Mouse (Mus musculus) activated CD4-positive, CD25-positive, alpha-beta regulatory T cell, adult 4 months (primary cell): ENCODE results near the gene C730034F03Rik. TPM values are rescaled to one million over a fixed set of nuclear protein-coding genes. Genes with fewer than 3 reads are reported as not detected.

Experiments
- ATAC-seq: one replicate; pipeline ENCODE4 v1.8.0; 2017
- polyA plus RNA-seq, 2 experiments: library from polyadenylated mRNA; unstranded; fragments of 100-300 nt; shearing (Covaris generic); gene quantifications; one replicate each; pipeline ENCODE4 v1.2.1; 2017

C730034F03Rik gene
- polyA plus RNA-seq, 2 experiments from 2014 or later = 4.1 to 5.8 TPM

DNA sequence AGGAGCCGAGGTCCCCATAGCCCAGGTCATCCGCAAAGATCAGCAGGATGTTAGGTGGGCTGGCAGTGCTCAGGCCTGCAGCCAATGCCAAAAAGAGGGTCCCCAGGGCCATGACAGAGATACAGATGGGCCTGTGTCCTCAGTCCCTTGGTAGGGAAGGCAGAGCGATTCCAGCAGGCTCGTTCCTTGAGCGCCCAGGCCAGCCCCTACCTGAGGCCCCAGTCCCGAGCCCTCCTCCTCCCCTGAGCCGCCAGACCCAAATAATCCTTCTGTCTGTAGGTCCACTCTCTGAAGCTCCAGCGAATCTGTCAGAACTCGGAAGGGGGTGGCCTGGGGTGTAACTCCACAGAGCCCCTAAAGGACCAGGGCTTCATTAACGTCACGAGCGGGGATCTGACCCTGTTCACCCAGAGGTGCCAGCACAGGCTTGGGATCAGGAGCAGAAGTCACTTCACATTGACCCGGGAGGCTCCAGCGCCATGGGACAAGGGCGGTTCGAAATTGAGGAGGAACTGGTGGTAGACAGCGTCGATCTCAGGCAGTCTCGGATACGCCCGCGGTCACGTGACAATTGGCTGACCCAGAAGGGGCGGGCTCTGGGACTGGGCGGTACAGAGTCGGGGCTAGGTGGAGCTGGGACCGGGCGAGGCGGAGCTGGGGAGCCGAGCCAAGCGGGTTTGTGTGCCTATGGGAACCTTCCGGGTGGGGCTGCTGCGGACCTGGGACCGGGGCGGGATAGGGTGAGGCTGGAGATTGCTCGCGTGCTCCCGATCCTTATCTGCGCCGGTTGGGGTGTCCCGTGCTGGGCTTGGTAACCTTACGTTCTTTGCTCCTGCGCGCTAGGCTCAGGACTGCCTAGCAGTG, 46.5 kb downstream of the C730034F03Rik start:
- ATAC-seq = peak; percentile 99

- ATAC-seq = peak; percentile 36
Measured at GRCm38 (mm10) chr15:89476475-89476815, 47.1 kb downstream of the C730034F03Rik start.

- ATAC-seq = no peak
Measured at GRCm38 (mm10) chr15:89477091-89477491, 47.7 kb downstream of the C730034F03Rik start, which contains the start of gene Arsa. Gene Arsa, minus strand, starts transcription at chr15:89477425.

- no peak for ATAC-seq
Measured at GRCm38 (mm10) chr15:89477806-89478205, 48.4 kb downstream of the C730034F03Rik start.

GRCm38 (mm10) chr15:89478622-89479021, 49.2 kb downstream of the C730034F03Rik start:
- ATAC-seq = no peak

Other genes starting within 250 kb of the C730034F03Rik start
- 1 to 10 TPM; 1.0 to 2.1 TPM for gene Plxnb2, start 248.8 kb upstream of the C730034F03Rik start, polyA plus RNA-seq
- 1 to 10 TPM; 7.7 to 8.4 TPM for gene Dennd6b, start 233.1 kb upstream of the C730034F03Rik start, polyA plus RNA-seq
- gene Ppp6r2, start 218.0 kb upstream of the C730034F03Rik start, polyA plus RNA-seq = 10 to 100 TPM; 20.8 to 25.1 TPM
- 100 to 1,000 TPM in 1 of 2 experiments, 10 to 100 TPM in 1; 80.4 to 102 TPM for gene Sbf1, start 114.3 kb upstream of the C730034F03Rik start, polyA plus RNA-seq
- not detected for gene Adm2, start 106.9 kb upstream of the C730034F03Rik start, polyA plus RNA-seq
- gene Miox, start 95.2 kb upstream of the C730034F03Rik start, polyA plus RNA-seq = not detected
- 10 to 100 TPM; 20.8 to 38.6 TPM for gene Lmf2, start 73.9 kb upstream of the C730034F03Rik start, polyA plus RNA-seq
- gene Ncaph2, start 73.9 kb upstream of the C730034F03Rik start, polyA plus RNA-seq = 100 to 1,000 TPM; 141 to 171 TPM
- gene Sco2, start 55.7 kb upstream of the C730034F03Rik start, polyA plus RNA-seq = 1 to 10 TPM; 2.1 to 4.9 TPM
- gene Tymp, start 52.5 kb upstream of the C730034F03Rik start, polyA plus RNA-seq = under 1 TPM; 0.61 to 0.74 TPM
- 1 to 10 TPM; 1.2 to 1.9 TPM for gene Odf3b, start 50.3 kb upstream of the C730034F03Rik start, polyA plus RNA-seq
- gene Klhdc7b, start 44.7 kb upstream of the C730034F03Rik start, polyA plus RNA-seq = under 1 TPM in 1 of 2 experiments, not detected in 1; 0.23 TPM
- not detected for gene Syce3, start 19.1 kb upstream of the C730034F03Rik start, polyA plus RNA-seq
- under 1 TPM; 0.26 to 0.57 TPM for gene Cpt1b, start 3.7 kb upstream of the C730034F03Rik start, polyA plus RNA-seq
- gene Gm44502, start 107 bp downstream of the C730034F03Rik start, polyA plus RNA-seq = not detected
- 10 to 100 TPM; 50.7 to 55.4 TPM for gene Chkb, start 319 bp downstream of the C730034F03Rik start, polyA plus RNA-seq
- under 1 TPM in 1 of 2 experiments, not detected in 1; 0.34 TPM for gene Mapk8ip2, start 24.3 kb downstream of the C730034F03Rik start, polyA plus RNA-seq
- 1 to 10 TPM; 6.8 to 8.6 TPM for gene Arsa, start 47.8 kb downstream of the C730034F03Rik start, polyA plus RNA-seq
- gene Shank3, start 70.0 kb downstream of the C730034F03Rik start, polyA plus RNA-seq = not detected
- not detected for gene Acr, start 138.7 kb downstream of the C730034F03Rik start, polyA plus RNA-seq
- gene Rabl2, start 162.3 kb downstream of the C730034F03Rik start, polyA plus RNA-seq = 1 to 10 TPM in 1 of 2 experiments, under 1 TPM in 1; 0.88 to 2.6 TPM